Mouse (Mus musculus) lung, adult 2 months (tissue): Measurements from ENCODE around the gene Ebf1.

Source experiments
- CTCF ChIP-seq: fragments of 200-500 bp; IDR thresholded peaks from 2 replicates; pipeline ENCODE4 v1.5.1; 2011; ENCODE audit warnings: mild to moderate bottlenecking, low read length, control low read depth; ENCODE audit not compliant: insufficient read depth
- POLR2A ChIP-seq: fragments of 200-500 bp; IDR thresholded peaks from 2 replicates; pipeline ENCODE4 v1.6.1; 2011; ENCODE audit warnings: low read depth, mild to moderate bottlenecking, control low read depth, low read length, borderline replicate concordance; ENCODE audit errors: extremely low read depth

- TF ChIP-seq CTCF (no peak), POLR2A (no peak)
These were observed 345.8 kb downstream of the Ebf1 start for GRCm38 (mm10) chr11:44962746-44963440.
